Mouse (Mus musculus): ENCODE data around the gene Vwa8.

DNA sequence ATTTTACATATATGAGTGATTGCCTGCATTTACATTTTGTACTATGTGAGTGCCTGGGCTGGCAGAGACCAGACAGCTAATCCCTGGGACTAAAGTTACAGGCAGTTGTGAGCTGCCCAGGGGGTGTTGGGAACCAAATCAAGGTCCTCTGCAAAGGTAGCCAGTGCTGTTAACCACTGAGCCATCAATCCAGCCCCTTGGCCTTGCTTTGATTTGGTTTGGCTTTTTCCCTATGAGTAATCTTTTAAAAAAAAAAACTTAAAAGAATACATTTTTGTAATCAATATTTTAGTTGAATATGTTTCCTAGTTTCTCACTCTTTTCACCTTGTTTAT is 393.5 kb downstream of the Vwa8 start:
- TF ChIP-seq CTCF (conservative IDR thresholded peaks at IDR 0.05; ENCODE audit: low read length) = no peak
- TF ChIP-seq NANOG (IDR thresholded peaks at IDR 0.05; ENCODE audit: borderline replicate concordance, low read length) = no peak
- TF ChIP-seq POU5F1 (IDR thresholded peaks at IDR 0.05; ENCODE audit: borderline replicate concordance, low read length) = no peak
